Mouse (Mus musculus) adrenal gland, postnatal 36 days (tissue): ENCODE measurements around the gene Srp54b. TPM values are rescaled to one million over a fixed set of nuclear protein-coding genes. Genes with fewer than 3 reads are reported as not detected.
A peak's percentile ranks its signal among the peaks of the same experiment; 100 is the strongest.
"Not testable (repeated sequence)": the region's sequence is repeated elsewhere in the genome, so short reads cannot be mapped to it uniquely, and the experiment has no call there.

ENCODE experiments used
- DNase-seq, 2 experiments: peaks; one replicate each; pipeline ENCODE4 v3.0.0; 2021; ENCODE audit warnings: mixed read lengths in 1 of 2
- long read RNA-seq, 2 experiments: library from polyadenylated mRNA; stranded (forward); transcript quantifications; one replicate each; pipeline ENCODE4 v2.0.0; 2021; ENCODE audit warnings: borderline sequencing depth in 2 of 2
- total RNA-seq, 2 experiments: library from RNA; stranded (reverse); gene quantifications; 2 replicates each; pipeline ENCODE4 v1.2.3; 2021

The Srp54b gene
- 100 to 1,000 TPM in 1 of 2 experiments, 10 to 100 TPM in 1; 85.3 to 115 TPM for total RNA-seq
- long read RNA-seq, experiment 1, transcript Srp54b-201 (16 exons, 3,646 nt), result major isoform, 166 of 181 reads
- long read RNA-seq, experiment 1, partial matches to known transcripts, result 7 of 181 reads
- long read RNA-seq, experiment 1, other reads (novel, unspliced or antisense), result 8 of 181 reads
- long read RNA-seq, experiment 2, transcript Srp54b-201 (16 exons, 3,646 nt), result major isoform, 26 of 28 reads
- long read RNA-seq, experiment 2, partial matches to known transcripts, result 1 of 28 reads
- long read RNA-seq, experiment 2, other reads (novel, unspliced or antisense), result 1 of 28 reads

DNA sequence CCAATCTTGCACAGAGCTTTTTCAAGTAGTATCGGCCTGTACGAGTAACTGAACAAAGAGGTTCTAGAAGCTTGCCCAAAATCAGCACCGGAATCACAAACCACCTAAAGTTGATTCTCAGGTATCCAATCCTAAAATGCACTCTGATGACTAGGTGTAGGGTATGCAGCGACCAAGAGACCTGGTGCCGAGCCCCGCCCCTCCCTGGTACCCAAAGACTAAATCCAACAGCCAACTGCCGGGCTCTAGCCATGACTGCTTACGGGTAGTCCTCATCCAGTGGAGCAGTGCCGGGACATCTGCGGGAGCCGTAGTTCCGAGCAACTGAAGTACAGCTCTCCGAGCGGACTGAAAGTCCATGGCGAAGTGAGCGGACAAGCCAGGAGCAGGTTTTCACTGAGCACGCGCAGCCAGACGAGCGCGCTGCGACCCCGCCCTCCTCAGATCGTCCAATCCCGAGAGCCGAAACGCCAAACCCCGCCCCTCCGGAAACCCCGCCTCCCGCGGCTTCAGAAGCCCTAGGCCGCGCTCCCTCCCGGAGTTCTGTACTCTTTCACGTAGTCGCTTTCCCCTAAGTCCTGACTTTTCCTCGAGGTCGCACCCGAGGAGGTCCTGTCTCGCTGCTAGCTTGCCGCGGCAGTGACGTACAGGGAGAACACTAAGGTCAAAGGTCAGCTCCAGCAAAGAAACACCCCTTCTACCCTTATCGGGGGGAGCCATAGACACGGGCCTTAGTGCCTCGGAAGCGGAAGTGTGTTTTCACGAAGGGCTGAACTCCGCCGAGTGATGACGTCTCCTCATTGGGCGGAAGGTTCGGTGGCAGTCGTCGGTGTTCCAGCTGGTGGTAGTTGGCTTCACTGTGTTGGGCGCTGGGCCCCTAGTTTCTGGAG, at the start of gene Srp54b:
Srp54b (plus strand) TSS at position 546 of the 890 bp plus-strand sequence.
- DNase-seq, result not testable (repeated sequence)

DNA sequence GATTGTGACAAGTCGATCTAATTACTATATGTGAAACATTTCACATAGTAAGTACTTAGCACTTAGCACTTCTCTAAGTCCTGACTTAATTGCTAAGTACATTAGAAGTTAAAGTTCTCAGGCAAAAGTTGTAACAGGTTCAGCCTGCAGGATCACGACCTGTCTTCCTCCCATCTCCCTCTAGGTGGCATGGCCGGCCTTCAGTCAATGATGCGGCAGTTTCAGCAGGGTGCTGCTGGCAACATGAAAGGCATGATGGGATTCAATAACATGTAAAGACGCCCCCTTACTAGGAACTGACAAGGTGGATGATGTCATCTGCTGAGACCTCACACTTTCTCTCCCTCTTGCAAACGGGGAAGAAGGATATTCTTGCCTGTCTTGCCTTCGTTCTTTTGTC, 42.3 kb upstream of the Srp54b start:
- DNase-seq, result not testable (repeated sequence)

DNA sequence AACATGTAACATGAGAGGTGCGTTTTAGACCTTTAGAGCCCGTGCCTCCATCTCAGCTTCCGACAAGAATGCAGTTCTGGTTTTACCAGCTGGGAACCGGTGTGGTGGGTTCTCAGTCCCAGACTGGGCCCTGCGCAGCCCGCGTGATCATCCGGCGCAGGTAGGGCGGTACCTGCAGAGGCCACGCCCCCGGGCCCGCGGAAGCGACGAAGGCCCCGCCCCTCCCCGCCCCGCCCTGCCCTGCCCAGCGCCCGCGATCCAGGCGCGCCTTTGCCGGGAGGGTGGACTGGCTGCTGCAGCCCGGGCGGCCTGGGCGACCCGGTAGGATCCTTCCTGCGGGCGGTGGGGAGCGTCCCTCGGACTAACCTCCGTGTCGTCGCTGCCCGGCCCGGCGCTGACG, 30.7 kb upstream of the Srp54b start, which contains the start of gene Fam177a:
Fam177a (plus strand) TSS at position 228 of the 400 bp plus-strand sequence.
- not testable (repeated sequence) for DNase-seq

DNA sequence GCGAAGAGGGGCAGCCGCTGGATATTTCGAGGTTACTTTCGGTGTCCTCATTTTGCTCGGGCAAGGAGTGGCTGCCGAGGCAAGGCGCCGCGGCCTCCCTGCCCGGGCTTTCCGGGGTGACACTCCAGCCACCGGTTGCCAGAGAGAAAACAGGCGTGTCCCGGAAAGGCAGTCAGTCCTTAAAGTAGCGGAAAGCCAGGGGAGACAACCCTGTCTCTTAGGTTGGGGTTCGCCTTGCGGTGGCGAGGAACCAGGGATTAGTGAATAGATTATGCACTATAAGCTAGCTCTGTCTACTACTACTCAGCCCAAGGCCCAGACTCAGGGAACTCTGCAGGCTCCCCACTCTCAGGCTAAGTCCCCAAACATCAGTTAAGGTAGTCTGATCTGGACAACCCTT, 30.2 kb upstream of the Srp54b start:
- DNase-seq, result not testable (repeated sequence)

DNA sequence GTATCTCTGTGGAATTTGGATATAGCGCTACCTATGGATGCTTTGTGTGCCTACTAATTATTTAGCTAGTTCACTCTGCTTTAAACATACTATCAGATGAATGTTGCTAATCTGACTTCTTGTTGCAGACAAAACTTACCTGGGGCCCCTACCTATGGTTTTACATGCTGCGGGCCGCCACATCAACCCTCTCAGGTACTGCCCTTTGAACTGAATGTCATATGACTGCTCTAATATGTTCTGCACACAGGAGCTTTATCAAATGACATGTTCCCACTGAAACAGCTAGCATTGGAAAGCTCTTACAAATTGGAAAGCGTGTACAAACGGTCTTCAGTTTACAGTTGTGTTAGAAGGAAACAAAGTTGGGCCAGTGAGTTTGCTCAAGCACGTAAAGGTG, 19.4 kb upstream of the Srp54b start:
- not testable (repeated sequence) for DNase-seq

DNA sequence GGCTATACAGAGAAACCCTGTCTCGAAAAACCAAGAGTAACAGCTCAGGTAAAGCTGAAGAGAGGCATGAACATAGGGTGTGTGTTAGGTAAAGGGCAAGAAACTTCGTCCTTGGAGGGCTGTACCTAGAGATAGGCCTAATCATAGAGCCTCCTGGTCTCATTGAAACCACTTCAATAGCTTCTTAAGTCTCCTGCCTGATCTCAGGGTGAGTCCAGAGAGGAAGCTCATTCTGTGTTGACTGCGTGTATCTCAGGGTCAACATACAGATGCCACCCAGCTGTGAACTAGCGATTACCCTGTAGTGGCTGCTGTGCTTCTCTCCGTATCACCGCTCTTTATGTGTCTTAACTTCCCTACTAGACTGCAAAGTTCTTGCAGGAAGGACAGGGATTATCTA, 17.0 kb upstream of the Srp54b start:
- DNase-seq, result not testable (repeated sequence)

DNA sequence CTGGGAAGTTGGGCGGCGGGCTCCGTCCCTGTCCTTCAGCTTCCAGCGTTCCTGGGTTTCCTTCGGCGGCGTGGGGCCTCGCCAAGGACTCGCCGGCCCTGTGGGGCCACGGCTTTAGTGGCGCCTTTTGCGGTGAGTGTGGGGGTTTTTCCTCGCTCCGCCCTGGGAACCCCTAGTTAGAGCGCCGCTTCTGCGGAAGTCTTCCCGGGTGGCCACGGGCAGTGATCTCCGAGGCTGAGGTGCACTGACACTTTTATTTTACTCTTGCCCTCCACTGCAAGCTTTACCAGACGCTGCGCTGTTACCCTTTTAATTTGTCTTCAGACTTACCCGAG, 512 bp downstream of the Srp54b start:
- not testable (repeated sequence) for DNase-seq

DNA sequence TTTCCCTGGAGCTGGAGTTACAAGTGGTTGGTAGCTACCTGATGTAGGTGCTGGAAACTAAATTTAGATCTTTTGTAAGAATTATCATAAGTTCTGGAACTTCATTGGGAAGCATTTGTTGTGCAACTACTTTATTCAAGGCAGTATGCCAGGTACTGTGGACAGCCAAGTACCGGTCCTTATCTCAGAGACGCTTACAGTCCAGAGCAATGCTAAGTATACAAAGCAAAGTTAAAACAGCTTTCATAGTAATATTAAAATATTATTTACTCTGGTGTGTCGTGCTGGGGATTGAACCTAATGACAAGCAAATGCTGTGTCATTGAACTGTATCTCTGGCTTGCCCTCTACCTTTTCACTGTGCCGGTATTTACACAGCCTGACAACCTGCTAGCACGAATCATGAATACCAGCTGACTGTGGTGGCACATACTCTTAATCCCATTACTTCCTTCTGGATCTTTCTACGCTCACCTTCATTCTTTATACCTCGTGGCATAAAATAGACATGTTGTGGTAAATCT, 12.2 kb downstream of the Srp54b start:
- not testable (repeated sequence) for DNase-seq

DNA sequence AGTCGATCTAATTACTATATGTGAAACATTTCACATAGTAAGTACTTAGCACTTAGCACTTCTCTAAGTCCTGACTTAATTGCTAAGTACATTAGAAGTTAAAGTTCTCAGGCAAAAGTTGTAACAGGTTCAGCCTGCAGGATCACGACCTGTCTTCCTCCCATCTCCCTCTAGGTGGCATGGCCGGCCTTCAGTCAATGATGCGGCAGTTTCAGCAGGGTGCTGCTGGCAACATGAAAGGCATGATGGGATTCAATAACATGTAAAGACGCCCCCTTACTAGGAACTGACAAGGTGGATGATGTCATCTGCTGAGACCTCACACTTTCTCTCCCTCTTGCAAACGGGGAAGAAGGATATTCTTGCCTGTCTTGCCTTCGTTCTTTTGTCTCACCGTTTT, 32.8 kb downstream of the Srp54b start:
- not testable (repeated sequence) for DNase-seq

DNA sequence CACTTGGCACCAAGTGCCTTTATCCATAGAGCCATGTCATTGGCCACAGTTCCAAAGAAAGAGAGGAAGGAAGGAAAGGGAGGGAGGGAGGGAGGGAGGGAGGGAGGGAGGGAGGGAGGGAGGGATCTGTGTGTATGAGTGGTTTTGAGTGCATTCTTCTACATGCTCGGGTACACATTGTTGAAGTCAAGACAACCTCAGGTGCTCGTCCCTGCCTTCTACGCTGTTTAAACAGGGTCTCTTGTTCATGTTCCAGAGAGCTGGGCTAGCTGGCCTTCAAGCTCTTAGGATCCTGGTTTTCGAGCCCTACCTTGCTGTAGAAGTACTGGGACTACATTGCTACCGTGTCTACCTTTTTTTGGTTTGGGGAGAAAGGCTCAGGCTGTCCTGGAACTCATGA, 34.2 kb downstream of the Srp54b start:
- DNase-seq, result not testable (repeated sequence)

DNA sequence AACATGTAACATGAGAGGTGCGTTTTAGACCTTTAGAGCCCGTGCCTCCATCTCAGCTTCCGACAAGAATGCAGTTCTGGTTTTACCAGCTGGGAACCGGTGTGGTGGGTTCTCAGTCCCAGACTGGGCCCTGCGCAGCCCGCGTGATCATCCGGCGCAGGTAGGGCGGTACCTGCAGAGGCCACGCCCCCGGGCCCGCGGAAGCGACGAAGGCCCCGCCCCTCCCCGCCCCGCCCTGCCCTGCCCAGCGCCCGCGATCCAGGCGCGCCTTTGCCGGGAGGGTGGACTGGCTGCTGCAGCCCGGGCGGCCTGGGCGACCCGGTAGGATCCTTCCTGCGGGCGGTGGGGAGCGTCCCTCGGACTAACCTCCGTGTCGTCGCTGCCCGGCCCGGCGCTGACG, 44.4 kb downstream of the Srp54b start, which contains the start of gene 1700047I17Rik2:
1700047I17Rik2 (plus strand) TSS at position 287 of the 400 bp plus-strand sequence.
- not testable (repeated sequence) for DNase-seq

DNA sequence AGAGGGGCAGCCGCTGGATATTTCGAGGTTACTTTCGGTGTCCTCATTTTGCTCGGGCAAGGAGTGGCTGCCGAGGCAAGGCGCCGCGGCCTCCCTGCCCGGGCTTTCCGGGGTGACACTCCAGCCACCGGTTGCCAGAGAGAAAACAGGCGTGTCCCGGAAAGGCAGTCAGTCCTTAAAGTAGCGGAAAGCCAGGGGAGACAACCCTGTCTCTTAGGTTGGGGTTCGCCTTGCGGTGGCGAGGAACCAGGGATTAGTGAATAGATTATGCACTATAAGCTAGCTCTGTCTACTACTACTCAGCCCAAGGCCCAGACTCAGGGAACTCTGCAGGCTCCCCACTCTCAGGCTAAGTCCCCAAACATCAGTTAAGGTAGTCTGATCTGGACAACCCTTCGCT, 44.9 kb downstream of the Srp54b start:
- DNase-seq, result not testable (repeated sequence)

DNA sequence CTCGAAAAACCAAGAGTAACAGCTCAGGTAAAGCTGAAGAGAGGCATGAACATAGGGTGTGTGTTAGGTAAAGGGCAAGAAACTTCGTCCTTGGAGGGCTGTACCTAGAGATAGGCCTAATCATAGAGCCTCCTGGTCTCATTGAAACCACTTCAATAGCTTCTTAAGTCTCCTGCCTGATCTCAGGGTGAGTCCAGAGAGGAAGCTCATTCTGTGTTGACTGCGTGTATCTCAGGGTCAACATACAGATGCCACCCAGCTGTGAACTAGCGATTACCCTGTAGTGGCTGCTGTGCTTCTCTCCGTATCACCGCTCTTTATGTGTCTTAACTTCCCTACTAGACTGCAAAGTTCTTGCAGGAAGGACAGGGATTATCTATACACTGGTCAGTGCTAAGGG, 58.0 kb downstream of the Srp54b start:
- not testable (repeated sequence) for DNase-seq

DNA sequence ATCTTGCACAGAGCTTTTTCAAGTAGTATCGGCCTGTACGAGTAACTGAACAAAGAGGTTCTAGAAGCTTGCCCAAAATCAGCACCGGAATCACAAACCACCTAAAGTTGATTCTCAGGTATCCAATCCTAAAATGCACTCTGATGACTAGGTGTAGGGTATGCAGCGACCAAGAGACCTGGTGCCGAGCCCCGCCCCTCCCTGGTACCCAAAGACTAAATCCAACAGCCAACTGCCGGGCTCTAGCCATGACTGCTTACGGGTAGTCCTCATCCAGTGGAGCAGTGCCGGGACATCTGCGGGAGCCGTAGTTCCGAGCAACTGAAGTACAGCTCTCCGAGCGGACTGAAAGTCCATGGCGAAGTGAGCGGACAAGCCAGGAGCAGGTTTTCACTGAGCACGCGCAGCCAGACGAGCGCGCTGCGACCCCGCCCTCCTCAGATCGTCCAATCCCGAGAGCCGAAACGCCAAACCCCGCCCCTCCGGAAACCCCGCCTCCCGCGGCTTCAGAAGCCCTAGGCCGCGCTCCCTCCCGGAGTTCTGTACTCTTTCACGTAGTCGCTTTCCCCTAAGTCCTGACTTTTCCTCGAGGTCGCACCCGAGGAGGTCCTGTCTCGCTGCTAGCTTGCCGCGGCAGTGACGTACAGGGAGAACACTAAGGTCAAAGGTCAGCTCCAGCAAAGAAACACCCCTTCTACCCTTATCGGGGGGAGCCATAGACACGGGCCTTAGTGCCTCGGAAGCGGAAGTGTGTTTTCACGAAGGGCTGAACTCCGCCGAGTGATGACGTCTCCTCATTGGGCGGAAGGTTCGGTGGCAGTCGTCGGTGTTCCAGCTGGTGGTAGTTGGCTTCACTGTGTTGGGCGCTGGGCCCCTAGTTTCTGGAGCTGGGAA, 75.0 kb downstream of the Srp54b start, which contains the start of gene Srp54c:
Srp54c (plus strand) TSS at position 543 of the 894 bp plus-strand sequence.
- not testable (repeated sequence) for DNase-seq

DNA sequence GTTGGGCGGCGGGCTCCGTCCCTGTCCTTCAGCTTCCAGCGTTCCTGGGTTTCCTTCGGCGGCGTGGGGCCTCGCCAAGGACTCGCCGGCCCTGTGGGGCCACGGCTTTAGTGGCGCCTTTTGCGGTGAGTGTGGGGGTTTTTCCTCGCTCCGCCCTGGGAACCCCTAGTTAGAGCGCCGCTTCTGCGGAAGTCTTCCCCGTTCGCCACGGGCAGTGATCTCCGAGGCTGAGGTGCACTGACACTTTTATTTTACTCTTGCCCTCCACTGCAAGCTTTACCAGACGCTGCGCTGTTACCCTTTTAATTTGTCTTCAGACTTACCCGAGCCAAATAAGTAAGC, 75.6 kb downstream of the Srp54b start:
- DNase-seq, result peak in 1 of 2 experiments; percentile 1

Other genes with a start within 250 kb of the Srp54b start
- gene Gm20403, start 168.6 kb upstream of the Srp54b start, total RNA-seq, result not detected
- gene Baz1a, start 140.8 kb upstream of the Srp54b start, total RNA-seq, result 10 to 100 TPM; 19.7 to 35.8 TPM
- gene 2700097O09Rik, start 75.0 kb upstream of the Srp54b start, total RNA-seq, result 10 to 100 TPM in 1 of 2 experiments, 1 to 10 TPM in 1; 9.4 to 11.4 TPM
- 100 to 1,000 TPM; 132 to 195 TPM for gene Srp54a, start 74.8 kb upstream of the Srp54b start, total RNA-seq
- 10 to 100 TPM; 12.4 to 12.8 TPM for gene Fam177a, start 30.6 kb upstream of the Srp54b start, total RNA-seq
- under 1 TPM; 0.86 to 0.95 TPM for gene 1700047I17Rik2, start 44.5 kb downstream of the Srp54b start, total RNA-seq
- 10 to 100 TPM; 43.1 to 66.4 TPM for gene Srp54c, start 75.1 kb downstream of the Srp54b start, total RNA-seq
- 10 to 100 TPM; 15.4 to 18.9 TPM for gene 1110008L16Rik, start 144.5 kb downstream of the Srp54b start, total RNA-seq
- gene Ppp2r3c, start 147.9 kb downstream of the Srp54b start, total RNA-seq, result 10 to 100 TPM; 11.1 to 11.3 TPM
- 100 to 1,000 TPM; 239 to 242 TPM for gene Psma6, start 229.1 kb downstream of the Srp54b start, total RNA-seq